Mouse (Mus musculus): ENCODE measurements around the gene Vcam1.

The Vcam1 gene

DNA sequence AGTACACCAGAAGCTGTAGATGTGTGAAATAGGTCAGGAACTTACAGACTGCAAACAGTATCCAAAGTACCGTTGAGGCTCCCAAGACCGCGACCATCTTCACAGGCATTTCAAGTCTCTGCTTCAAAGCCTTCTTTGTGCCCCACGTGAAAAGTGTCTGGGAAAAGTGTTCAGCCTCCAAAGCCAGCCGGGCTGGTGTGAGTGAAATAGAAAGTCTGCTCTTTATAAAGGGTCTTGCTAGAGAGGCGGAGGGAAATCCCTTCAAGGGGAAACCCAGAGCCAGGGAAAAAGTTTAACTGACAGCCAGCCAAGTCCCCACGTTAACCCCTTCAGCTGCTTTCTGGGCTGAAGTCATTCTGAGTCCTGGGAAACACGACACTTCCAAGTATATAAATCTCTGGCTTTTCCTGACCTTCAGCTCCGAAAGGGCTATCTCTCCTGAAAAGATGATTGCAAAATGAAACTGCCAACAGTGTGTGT is at the start of gene Vcam1:
Gene Vcam1, minus strand, starts transcription at position 430 of the 480 bp plus-strand sequence.
- peak; percentile 69 to 70 for DNase-seq (ENCODE audit: low spot score in 2 of 2)

DNA sequence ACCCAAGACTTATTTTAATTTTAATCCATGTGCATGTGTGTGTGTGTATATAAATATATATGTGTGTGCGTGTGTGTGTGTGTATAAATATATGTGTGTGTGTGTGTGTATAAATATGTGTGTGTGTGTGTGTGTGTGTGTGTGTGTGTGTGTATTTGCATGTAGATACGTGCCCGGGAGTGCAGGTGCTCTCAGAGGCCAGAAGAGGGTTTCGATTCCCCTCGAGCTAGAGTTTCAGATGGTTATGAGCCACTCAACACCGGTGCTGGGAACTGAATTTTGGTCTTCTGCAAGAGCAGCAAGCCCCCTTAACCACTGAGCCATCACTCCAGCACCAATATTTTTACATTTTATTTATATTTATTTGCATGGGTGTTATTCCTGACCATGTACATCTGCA is 45.6 kb upstream of the Vcam1 start:
- no peak for DNase-seq (ENCODE audit: low spot score in 2 of 2)

GRCm38 (mm10) chr3:116171461-116171860 is 42.0 kb upstream of the Vcam1 start:
- DNase-seq (ENCODE audit: low spot score in 2 of 2): peak; percentile 26 to 50

GRCm38 (mm10) chr3:116168056-116168455 is 38.6 kb upstream of the Vcam1 start:
- peak; percentile 37 to 69 for DNase-seq (ENCODE audit: low spot score in 2 of 2)

- DNase-seq (ENCODE audit: low spot score in 2 of 2): no peak
These were observed 36.8 kb upstream of the Vcam1 start for GRCm38 (mm10) chr3:116166296-116166695.

GRCm38 (mm10) chr3:116165030-116165429 is 35.5 kb upstream of the Vcam1 start:
- DNase-seq (ENCODE audit: low spot score in 2 of 2): no peak

- no peak for DNase-seq (ENCODE audit: low spot score in 2 of 2)
These were observed 34.0 kb upstream of the Vcam1 start for GRCm38 (mm10) chr3:116163517-116163916.

- DNase-seq (ENCODE audit: low spot score in 2 of 2): peak; percentile 18 to 65
These were observed 32.7 kb upstream of the Vcam1 start for GRCm38 (mm10) chr3:116162097-116162666.

- no peak for DNase-seq (ENCODE audit: low spot score in 2 of 2)
These were observed 29.9 kb upstream of the Vcam1 start for GRCm38 (mm10) chr3:116159376-116159775.

DNA sequence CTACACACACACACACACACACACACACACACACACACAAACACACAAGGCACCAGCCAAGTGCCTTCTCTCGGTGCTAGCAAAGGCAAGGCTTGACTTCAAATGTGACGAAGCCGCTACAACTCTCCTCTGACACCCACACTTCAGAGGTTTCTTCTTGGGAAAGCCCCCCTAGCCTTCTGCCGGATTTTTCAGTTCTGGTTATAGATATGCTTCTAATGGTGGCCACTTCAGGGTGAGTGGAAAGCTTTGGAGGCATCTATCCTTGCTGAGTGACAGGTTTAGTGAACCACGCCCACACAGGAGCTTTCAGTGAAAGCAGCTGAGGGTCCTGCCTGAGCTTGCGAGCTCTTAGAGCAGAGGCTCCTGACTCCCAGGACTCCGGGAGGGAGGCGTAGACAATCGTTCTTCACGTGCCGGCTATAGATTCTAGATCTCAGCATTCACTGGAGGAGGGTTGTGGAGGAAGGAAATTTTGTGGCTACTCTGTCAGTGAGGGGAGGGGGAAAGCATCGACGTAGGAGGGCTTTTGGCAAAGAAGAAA is 28.0 kb upstream of the Vcam1 start:
- DNase-seq (ENCODE audit: low spot score in 2 of 2): no peak

- no peak for DNase-seq (ENCODE audit: low spot score in 2 of 2)
These were observed 20.7 kb upstream of the Vcam1 start for GRCm38 (mm10) chr3:116150056-116150632.

- no peak for DNase-seq (ENCODE audit: low spot score in 2 of 2)
These were observed 19.6 kb upstream of the Vcam1 start for GRCm38 (mm10) chr3:116149096-116149495.

DNA sequence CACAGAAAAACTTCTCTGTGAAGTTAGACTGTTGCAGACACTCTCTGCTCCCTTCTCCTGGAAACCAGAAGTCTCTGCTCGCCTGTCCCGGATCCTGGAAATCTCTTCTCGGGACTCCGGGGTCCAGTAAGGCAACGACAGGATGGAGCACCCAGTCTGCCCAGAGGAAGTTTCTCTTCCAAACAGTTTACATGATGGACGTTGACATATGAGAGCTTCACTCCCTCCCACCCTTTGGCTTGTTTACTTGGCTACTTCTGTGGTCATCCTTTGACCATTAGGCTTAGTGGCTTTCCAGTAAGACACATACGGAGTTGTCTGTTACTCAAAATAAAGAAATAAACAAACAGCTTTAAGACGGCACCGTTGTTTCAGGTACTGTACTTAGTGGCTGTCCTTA is 19.2 kb upstream of the Vcam1 start:
- no peak for DNase-seq (ENCODE audit: low spot score in 2 of 2)

GRCm38 (mm10) chr3:116141226-116141625 is 11.7 kb upstream of the Vcam1 start:
- DNase-seq (ENCODE audit: low spot score in 2 of 2): no peak

GRCm38 (mm10) chr3:116139000-116139399 is 9.5 kb upstream of the Vcam1 start:
- DNase-seq (ENCODE audit: low spot score in 2 of 2): no peak

DNA sequence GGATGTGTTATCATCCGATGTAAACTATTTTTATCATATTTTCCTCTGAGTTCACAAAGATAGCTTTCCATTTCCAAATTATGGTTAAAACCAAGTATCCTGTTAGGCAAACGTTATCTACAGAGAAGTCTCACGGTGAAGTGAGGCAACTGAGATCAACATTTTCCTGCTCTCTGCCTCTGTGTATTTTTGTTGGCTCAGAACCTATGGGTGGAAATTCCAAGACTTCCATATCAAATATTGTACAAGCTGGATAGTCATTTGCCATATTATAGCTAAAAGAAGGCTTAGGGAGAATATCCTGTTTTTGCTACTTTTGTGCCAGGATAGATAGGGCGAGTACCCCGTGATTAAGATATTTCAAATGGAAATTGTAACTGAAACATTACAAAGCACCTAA is 8.6 kb upstream of the Vcam1 start:
- peak; percentile 43 to 57 for DNase-seq (ENCODE audit: low spot score in 2 of 2)

- no peak for DNase-seq (ENCODE audit: low spot score in 2 of 2)
These were observed 3.9 kb upstream of the Vcam1 start for GRCm38 (mm10) chr3:116133363-116133762.

GRCm38 (mm10) chr3:116130711-116131110 is 1.2 kb upstream of the Vcam1 start:
- DNase-seq (ENCODE audit: low spot score in 2 of 2): no peak

- no peak for DNase-seq (ENCODE audit: low spot score in 2 of 2)
These were observed 530 bp upstream of the Vcam1 start for GRCm38 (mm10) chr3:116129841-116130595.

- no peak for DNase-seq (ENCODE audit: low spot score in 2 of 2)
These were observed 930 bp downstream of the Vcam1 start for GRCm38 (mm10) chr3:116128311-116129204.

DNA sequence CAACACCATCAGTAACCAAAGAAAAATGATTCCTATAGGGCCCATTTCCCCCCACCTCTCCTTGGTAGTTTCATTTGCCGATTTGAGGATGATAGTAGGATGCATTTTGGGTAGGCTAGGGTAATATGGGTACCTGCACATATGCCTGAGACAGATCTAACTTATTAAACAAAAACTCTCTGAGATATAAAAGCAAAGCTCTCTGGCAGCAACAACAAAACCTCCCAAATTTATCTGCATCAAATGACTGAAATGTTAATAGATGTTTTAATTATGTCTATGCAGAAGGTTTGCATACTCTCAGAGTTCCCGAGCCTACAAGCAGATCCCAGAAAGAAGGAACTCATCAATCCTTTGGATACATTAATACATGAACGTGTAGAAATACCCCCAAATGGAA is 1.7 kb downstream of the Vcam1 start:
- no peak for DNase-seq (ENCODE audit: low spot score in 2 of 2)

- DNase-seq (ENCODE audit: low spot score in 2 of 2): no peak
These were observed 2.2 kb downstream of the Vcam1 start for GRCm38 (mm10) chr3:116127281-116127680.

Data from heart, adult 9 months (tissue).